Mouse (Mus musculus) hindlimb bud, embryonic 11.5 days (tissue): Measurements from ENCODE around the gene Faap100.

Experiments
- DNase-seq: peaks from one replicate; pipeline ENCODE4 v3.0.0-alpha.2; 2012; ENCODE audit warnings: low read depth, low spot score; ENCODE audit errors: extremely low spot score

The Faap100 gene

DNA sequence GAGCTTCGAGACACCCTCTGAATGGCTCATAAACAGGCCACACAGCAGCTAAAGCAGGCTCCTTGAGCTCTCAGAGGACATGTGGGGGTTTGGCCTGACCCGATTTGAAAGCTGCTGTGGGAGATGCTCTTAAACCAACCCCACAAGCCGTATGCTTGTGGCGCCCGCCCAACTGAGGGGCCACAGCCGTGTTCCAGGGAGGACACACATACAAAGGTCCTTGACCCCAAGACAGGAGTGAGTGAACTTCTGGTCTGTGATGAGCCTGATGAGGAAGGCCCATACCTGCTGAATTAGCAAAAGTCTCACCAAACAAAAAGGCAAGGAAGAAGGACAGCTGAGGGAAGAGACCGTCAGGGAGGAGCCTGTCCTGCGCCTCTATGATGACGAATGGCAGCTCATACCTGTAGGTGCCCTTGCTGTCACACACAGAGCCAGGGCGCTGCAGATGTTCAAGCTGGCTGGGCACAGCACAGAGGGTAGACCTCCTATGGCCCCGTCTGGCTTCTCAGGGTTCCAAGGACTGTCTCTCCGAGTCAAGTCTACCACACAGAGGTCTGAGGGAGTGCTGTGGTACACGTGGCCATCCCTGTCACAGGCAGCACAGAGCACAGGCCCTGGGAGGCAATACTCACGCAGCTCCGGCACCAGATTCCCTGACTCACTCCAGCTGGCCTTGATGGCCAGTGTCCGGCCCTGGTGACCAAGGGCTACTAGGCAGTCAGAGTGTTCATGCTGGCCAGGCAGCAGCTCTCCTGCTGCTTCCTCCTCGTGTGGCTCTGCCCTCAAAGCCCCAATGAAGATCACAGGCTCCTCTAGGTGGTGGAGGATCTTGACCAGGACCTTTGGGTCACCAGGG lies 2.0 kb downstream of the Faap100 start:
- no peak for DNase-seq

- DNase-seq: no peak
Measured at GRCm38 (mm10) chr11:120375324-120375723, 3.2 kb downstream of the Faap100 start.

- DNase-seq: no peak
Measured at GRCm38 (mm10) chr11:120373820-120374586, 4.6 kb downstream of the Faap100 start.

- no peak for DNase-seq
Measured at GRCm38 (mm10) chr11:120373025-120373424, 5.5 kb downstream of the Faap100 start.

DNA sequence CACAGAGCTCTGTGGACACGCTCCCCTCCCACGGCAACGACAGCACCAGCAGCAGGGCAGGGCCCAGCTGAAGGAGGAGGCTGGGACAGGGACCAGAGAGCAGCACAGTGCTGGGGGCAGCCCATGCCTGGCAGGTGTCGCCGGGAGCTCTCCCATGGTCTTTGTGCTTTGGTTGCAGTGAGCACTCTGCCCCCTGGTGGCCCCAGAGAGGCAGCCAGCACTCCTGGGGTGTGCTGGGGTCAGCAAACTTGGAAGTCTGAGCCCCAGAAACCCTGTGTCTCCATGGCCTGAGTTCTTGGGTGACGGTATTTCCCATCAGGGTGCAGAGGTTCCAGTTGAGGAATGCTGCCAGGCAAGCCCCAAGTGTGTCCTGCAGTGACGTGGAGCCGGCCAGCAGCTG lies 8.9 kb downstream of the Faap100 start:
- no peak for DNase-seq

GRCm38 (mm10) chr11:120366443-120367027 lies 12.0 kb downstream of the Faap100 start:
- DNase-seq: no peak

DNA sequence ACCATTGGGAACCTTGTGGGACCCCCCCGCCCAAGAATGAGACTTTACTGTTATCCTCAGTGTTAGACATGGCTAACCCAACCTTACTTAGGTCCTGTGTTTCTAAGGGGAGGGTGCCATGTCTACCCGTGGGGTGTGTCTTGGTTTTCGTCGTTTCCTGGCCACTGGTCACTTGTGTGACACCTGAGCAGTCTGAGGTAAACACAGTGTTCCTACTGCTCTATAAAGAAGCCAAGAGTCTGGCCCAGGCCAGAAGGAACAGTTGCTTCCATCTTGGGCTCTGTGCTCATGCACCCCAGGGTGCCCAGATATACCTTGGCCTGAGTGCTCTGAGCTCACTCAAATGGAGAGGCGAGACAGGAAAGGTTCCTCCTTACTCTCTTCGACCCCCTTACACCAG lies 15.7 kb downstream of the Faap100 start:
- DNase-seq: no peak

DNA sequence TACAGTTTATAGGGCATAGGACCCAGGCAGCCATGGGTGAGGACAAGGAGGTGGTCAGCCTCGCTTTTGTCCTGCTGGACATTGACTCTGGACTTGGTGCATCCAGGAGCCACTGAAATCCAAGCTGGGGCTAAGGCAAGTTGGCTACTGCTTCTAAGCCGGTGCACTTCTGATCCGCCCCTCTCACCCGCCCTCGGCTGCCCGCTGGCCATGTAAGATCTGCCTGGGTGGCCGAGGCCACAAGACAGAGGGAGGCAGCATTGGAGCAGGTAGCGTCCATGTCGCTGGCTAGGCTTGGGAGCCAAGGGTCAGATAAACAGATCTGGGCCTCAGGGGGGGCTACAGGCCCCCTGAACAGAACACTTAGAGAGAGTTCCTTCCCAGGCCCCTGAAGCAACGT lies 17.3 kb downstream of the Faap100 start, which contains the start of gene Fscn2:
Gene Fscn2 (plus strand): TSS at position 240 of the 400 bp plus-strand sequence.
- DNase-seq: no peak

DNA sequence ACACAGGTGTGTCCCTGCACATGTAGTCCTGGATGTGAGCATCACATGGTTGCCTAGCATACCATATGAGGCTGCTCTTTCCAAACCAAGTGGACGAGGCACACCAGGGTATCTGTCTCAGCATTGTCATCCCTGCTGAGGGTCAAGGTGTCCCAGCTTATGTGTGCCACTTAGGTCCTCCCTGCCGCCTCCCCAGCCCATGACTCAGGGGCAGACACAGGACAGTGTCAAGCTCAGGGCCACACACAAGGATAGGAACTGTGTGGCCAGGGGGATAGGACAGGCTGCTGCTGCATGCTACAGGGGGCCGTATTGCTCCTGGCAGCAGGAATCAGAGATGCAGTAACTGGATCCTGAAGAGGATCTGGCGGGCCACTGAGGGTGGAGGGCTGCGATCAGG lies 17.8 kb downstream of the Faap100 start:
- DNase-seq: no peak

GRCm38 (mm10) chr11:120360062-120360461 lies 18.5 kb downstream of the Faap100 start:
- no peak for DNase-seq

DNA sequence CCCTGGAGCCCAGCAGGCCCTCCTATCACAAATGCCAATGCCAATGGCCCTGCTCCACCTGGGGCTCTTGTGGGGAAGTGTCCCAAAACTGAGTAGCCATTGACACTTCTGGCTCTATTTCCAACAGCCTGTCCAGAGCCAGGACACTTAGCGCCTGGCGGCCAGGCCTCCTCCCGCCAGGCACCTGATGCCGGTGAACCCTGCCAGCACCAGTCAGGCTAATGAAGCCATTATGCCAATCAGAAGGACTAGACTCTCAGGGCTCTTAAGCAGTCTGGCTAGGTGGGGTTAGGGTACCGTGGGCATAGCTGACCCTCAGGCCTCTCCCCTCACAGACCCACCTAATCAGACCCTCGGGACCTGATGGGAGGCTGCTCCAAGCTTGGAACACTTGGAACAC lies 19.2 kb downstream of the Faap100 start:
- DNase-seq: no peak

DNA sequence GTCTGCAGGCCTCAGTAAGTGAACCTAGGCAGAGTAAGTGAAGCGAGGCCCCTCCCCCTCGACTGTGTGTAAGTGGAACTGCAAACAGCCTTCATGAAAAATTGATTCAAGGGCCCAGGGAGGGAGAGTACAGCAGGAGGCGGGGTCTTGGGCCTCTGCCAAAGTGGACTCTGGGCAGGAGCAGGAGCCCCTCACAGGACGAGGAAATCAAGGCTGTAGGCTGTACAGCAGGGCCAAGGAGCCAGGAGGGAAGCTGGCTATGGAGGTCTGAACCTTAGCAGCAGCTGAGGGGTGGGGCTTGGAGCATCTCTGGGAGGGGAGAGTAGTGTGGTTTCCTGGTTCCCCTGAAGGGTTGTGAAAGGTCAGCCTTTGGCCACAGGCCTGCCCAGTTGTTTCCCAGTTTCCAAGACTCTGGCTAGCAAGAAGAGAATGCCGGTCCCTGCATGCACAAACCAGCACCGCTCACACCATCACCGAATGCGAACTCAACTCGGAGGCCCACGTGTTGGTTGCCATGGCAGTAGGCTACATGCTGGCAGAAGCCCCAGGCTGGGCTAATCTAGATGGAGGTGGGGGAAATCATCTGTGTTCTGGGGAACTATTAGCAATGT lies 20.7 kb downstream of the Faap100 start:
- no peak for DNase-seq

DNA sequence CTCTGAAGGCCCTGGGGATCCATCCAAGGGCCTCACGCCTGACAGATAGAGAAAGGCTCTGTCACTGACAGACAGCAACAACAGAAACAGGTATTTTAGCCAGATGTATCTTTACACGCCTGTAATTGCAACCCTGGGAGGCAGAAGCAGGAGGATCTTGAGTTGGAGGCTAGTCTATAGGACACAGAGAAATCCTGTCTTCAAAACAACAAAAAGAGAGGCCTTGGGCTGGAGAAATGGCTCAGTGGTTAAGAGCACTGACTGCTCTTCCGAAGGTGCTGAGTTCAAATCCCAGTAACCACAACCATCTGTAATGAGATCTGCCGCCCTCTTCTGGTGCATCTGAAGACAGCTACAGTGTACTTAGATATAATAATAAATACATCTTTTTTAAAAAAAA lies 21.7 kb downstream of the Faap100 start:
- DNase-seq: no peak

- no peak for DNase-seq
Measured at GRCm38 (mm10) chr11:120356319-120356840, 22.2 kb downstream of the Faap100 start.

- DNase-seq: no peak
Measured at GRCm38 (mm10) chr11:120355277-120356039, 23.1 kb downstream of the Faap100 start.

DNA sequence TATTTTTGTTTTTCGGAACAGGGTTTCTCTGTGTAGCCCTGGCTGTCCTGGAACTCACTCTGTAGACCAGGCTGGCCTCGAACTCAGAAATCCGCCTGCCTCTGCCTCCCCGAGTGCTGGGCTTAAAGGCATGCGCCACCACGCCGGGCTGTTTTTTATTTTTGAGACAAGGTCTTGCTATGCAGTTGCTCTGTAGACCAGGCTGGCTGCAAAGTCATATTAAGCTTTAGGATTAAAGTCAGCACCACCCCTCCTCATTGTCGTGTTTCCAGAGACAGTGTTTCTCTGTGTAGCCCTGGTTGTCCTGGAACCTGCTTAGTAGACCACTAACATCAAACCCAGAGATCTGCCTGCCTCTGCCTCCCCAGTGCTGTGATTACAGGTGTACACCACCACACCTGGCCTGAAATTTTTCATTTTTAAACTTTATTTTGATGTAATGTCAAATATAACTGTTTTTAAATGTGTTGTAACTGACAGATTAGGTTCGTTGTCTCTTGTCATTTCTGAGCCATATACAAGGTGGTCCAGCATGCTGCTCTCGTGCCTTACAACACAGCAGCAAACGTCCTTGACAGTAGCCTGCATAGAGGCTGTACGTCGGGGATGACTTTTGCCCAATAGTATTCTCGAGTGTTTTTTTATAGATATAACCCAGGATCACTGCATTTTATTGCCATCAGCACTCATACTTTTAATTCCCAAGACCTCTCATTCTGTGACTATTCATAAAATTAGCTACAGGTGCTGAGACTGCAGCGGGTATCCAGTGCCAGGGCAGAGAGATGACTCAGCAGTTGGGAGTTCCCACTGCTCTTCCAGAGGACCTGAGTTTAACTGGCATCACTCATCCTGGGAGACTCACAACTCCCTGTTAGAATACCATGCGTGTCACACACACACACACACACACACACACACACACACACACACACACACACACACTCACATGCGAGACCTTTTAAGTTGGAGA lies 24.0 kb downstream of the Faap100 start:
- DNase-seq: no peak

GRCm38 (mm10) chr11:120353500-120354303 lies 24.9 kb downstream of the Faap100 start:
- DNase-seq: no peak

DNA sequence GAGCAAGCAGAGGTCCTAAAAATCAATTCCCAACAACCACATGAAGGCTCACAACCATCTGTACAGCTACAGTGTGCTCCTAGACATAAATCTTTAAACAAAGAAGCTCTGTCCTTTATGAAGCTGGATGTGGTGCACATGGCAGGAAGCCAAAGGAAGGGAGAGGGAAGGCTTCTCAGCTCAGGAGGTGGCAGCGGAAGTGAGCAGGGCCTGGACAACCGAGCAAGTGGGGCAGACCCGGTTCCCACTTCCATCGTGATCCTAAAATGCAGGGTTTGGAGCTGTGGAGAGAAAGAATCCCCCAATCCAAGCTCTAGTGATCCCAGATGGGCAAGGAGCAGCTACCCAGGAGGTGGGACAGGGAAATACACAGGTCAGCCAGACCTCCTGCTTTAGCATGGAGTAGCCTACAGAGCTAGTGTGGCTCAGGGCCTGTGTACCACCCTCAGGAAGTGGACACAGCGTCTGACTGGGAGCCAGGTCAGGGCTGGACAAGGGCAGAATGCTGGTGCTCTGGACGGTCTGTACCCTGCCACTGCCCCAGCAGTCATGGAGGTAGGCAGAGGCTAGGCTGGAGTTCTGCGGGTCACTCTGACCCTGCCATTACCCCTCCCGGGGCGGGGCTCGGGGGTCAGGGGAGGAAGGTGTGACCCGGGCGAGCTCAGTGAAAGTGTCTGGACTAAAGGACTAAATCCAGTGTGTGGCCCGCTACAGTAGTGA lies 25.8 kb downstream of the Faap100 start:
- no peak for DNase-seq
